In the genomic region with DNA sequence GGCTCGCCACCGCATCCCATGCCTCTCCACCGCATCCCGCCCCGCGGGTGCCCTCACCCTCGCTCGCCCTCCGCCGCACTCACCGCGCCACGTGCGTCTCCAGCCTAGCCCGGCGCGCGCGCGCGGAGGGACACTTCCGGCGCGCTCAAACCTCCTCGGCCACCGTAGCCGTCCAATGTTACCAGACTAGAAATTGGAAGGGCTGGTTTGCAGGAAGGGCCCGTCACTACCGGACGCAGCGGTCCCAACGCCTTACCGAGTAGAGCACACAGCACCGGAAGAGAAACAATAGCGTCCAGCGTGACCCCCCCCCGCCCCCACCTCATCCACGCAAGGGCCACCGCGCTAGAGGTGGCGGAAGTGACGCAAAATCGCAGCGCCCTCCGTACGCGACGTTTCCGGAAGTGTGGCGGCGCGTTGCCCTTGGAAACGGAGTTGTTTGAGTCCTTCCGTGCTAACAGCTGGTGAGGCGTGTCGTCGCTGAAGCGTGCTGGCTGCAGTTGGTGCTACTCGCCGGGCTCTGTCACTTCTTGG, we compare ENCODE assay signal across 7 mouse cellular contexts. TPM values are rescaled to one million over a fixed set of nuclear protein-coding genes. Genes with fewer than 3 reads are reported as not detected.
DNase-seq lines count a peak whose midpoint lies in the region; ATAC-seq and TF ChIP-seq lines count a peak whose summit lies in the region.

Gene Gar1 (minus strand): TSS at position 362 of the 534 bp plus-strand sequence.

- no peak for TF ChIP-seq CTCF in intestine, postnatal 0 days (IDR thresholded peaks at IDR 0.05; ENCODE audit: low read depth)
- TF ChIP-seq CTCF in small intestine, adult 2 months (IDR thresholded peaks at IDR 0.05; ENCODE audit: extremely low read depth, insufficient read length, insufficient replicate concordance, low read depth, low read length) = no peak

- peak; percentile 92 for ATAC-seq in intestine, postnatal 0 days
- ATAC-seq in midbrain, embryonic 12.5 days (ENCODE audit: low FRiP score, low read depth) = peak; percentile 94

- H3K9ac ChIP-seq in intestine, postnatal 0 days (ENCODE audit: low read depth, low read length) = peak within 1 kb of the TSS; percentile 83
- H3K9ac ChIP-seq in midbrain, embryonic 12.5 days (replicated peaks) = peak within 1 kb of the TSS; percentile 80

- peak within 1 kb of the TSS; percentile 87 for H3K4me2 ChIP-seq in intestine, postnatal 0 days (replicated peaks; ENCODE audit: low read depth)
- H3K4me2 ChIP-seq in midbrain, embryonic 12.5 days (replicated peaks) = peak within 1 kb of the TSS; percentile 66

- peaks cover 15% of the 10 kb centered on the region for H3K4me1 ChIP-seq in embryonic facial prominence, embryonic 10.5 days
- H3K4me1 ChIP-seq in intestine, postnatal 0 days (replicated peaks; ENCODE audit: control insufficient read depth, insufficient read depth, low read length) = no peaks in the 10 kb centered on the region
- peaks cover 16% of the 10 kb centered on the region for H3K4me1 ChIP-seq in midbrain, embryonic 12.5 days
- no peaks in the 10 kb centered on the region; the same call in none of the 2 replicates for H3K4me1 ChIP-seq in small intestine, adult 2 months (ENCODE audit: control insufficient read depth, insufficient read depth, insufficient read length, low read length)

- peak; percentile 96 for DNase-seq in adrenal gland, postnatal 10 days
- DNase-seq in embryonic facial prominence, embryonic 10.5 days (ENCODE audit: low spot score) = peak; percentile 95
- peak; percentile 69 for DNase-seq in gonadal fat pad, adult 2 months (ENCODE audit: low read depth)
- peak; percentile 96 for DNase-seq in left cerebral cortex, postnatal 4 days

- intact Hi-C loops in left cerebral cortex, postnatal 4 days (cut with DNase I) = no loop called here

- TF ChIP-seq POLR2A in small intestine, adult 2 months (IDR thresholded peaks at IDR 0.05; ENCODE audit: low read depth, low read length) = no peak; the same call in 1 of the 2 replicates

- peak within 1 kb of the TSS; percentile 96 for H3K27ac ChIP-seq in embryonic facial prominence, embryonic 10.5 days (replicated peaks)
- peak within 1 kb of the TSS; percentile 81 for H3K27ac ChIP-seq in intestine, postnatal 0 days (ENCODE audit: low read depth, low read length)
- H3K27ac ChIP-seq in midbrain, embryonic 12.5 days (replicated peaks) = peak within 1 kb of the TSS; percentile 92
- peak within 1 kb of the TSS; percentile 89 for H3K27ac ChIP-seq in small intestine, adult 2 months (ENCODE audit: insufficient read depth, low read depth, low read length)

- peak within 1 kb of the TSS; percentile 91 for H3K4me3 ChIP-seq in embryonic facial prominence, embryonic 10.5 days
- H3K4me3 ChIP-seq in intestine, postnatal 0 days (ENCODE audit: low read depth, low read length) = peak within 1 kb of the TSS; percentile 92
- peak within 1 kb of the TSS; percentile 92 for H3K4me3 ChIP-seq in midbrain, embryonic 12.5 days
- H3K4me3 ChIP-seq in small intestine, adult 2 months (ENCODE audit: low read depth, low read length) = peak within 1 kb of the TSS; percentile 88

- H3K36me3 ChIP-seq in embryonic facial prominence, embryonic 10.5 days (replicated peaks) = peaks cover 34% of the 10 kb centered on the region
- H3K36me3 ChIP-seq in intestine, postnatal 0 days (ENCODE audit: control insufficient read depth, insufficient read depth) = 0 out of 2 replicates have a peak, but pooled peaks cover 2% of the 10 kb centered on the region
- H3K36me3 ChIP-seq in midbrain, embryonic 12.5 days = peaks cover 19% of the 10 kb centered on the region
- peaks cover 2% of the 10 kb centered on the region for H3K36me3 ChIP-seq in small intestine, adult 2 months (ENCODE audit: control insufficient read depth, insufficient read depth, low read length)

- no peaks in the 10 kb centered on the region for H3K27me3 ChIP-seq in embryonic facial prominence, embryonic 10.5 days (replicated peaks; ENCODE audit: low read depth, poor library complexity, severe bottlenecking)
- H3K27me3 ChIP-seq in intestine, postnatal 0 days (replicated peaks; ENCODE audit: control insufficient read depth, insufficient read depth, low read length) = no peaks in the 10 kb centered on the region
- H3K27me3 ChIP-seq in midbrain, embryonic 12.5 days = no peaks in the 10 kb centered on the region
- no peaks in the 10 kb centered on the region for H3K27me3 ChIP-seq in small intestine, adult 2 months (ENCODE audit: control insufficient read depth, insufficient read depth, low read length)

- under 1% methylated on average over 60 of the region's 60 CpGs for WGBS in embryonic facial prominence, embryonic 10.5 days
- under 1% methylated on average over 60 of the region's 60 CpGs for WGBS in intestine, postnatal 0 days
- WGBS in midbrain, embryonic 12.5 days = under 1% methylated on average over 60 of the region's 60 CpGs
- under 1% methylated on average over 60 of the region's 60 CpGs for WGBS in small intestine, adult 2 months

- H3K9me3 ChIP-seq in embryonic facial prominence, embryonic 10.5 days = no peaks in the 10 kb centered on the region
- H3K9me3 ChIP-seq in intestine, postnatal 0 days (ENCODE audit: control insufficient read depth) = no peaks in the 10 kb centered on the region
- H3K9me3 ChIP-seq in midbrain, embryonic 12.5 days = no peaks in the 10 kb centered on the region

RNA-seq across cellular contexts. Expression of gene Gar1, which starts in this region (rescaled TPM):
- total RNA-seq in adrenal gland, postnatal 10 days (2021) = 10 to 100 TPM; 57.0 to 65.8 TPM
- 109 TPM in 2 replicates for polyA plus RNA-seq in embryonic facial prominence, embryonic 10.5 days (2016; fragmentation: Nextera tagmentation; extraction: Ambion mirVana)
- polyA plus RNA-seq in gonadal fat pad, adult 2 months (2012; rRNA removed) = 15.6 and 26.2 TPM in 2 replicates
- 29.6 and 31.1 TPM in 2 replicates for polyA plus RNA-seq in intestine, postnatal 0 days (2015; fragmentation: Nextera tagmentation; extraction: Ambion mirVana)
- total RNA-seq in left cerebral cortex, postnatal 4 days (2021) = 10 to 100 TPM; 48.5 to 49.7 TPM
- polyA plus RNA-seq in midbrain, embryonic 12.5 days (2016; fragmentation: Nextera tagmentation; extraction: Ambion mirVana) = 86.2 and 89.3 TPM in 2 replicates
- 3.6 and 10.5 TPM in 2 replicates for polyA plus RNA-seq in small intestine, adult 2 months (2012; rRNA removed)

Comparison
In these comparisons a context has a peak if more than half of its experiments do, and no peak if none do; other contexts are left out.
1. Peak in every context shown above with its lines: DNase-seq, ATAC-seq, H3K4me3 ChIP-seq and H3K27ac ChIP-seq.